Mouse (Mus musculus): ENCODE measurements around the gene Myl6b.

DNA sequence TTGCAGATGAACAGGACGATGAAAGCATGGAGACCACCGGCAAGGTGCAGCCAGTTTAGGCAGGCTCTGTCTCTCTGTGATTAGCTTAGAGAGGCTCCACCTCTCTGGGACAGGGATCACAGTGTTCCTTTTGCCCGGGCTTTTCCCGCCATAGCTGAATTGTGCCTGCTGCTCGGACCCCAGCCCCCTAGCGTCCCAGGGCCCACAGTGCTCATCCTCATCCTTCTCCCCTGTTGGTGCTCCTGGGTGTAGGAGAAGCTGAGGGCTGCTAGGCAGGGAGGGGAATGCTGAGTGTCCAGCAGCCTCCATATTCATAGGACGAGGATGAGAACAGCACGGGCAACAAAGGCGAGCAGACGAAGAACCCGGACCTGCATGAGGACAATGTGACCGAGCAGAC lies 24.1 kb downstream of the Myl6b start:
- no peak for TF ChIP-seq TAL1 (IDR thresholded peaks at IDR 0.05; ENCODE audit: low read length)
- no peak for TF ChIP-seq GATA1 (IDR thresholded peaks at IDR 0.05; ENCODE audit: low read length)

Data from erythroblast, embryonic 14.5 days (primary cell).